Mouse (Mus musculus) embryo, embryonic 10 days (tissue): ENCODE measurements around the gene Fam151a.
"Not testable (repeated sequence)": the region's sequence is repeated elsewhere in the genome, so short reads cannot be mapped to it uniquely, and the experiment has no call there.

ENCODE experiments used
- DNase-seq: peaks from one replicate; pipeline ENCODE4 v3.0.0-alpha.2; 2015; ENCODE audit warnings: low spot score

The Fam151a gene

DNA sequence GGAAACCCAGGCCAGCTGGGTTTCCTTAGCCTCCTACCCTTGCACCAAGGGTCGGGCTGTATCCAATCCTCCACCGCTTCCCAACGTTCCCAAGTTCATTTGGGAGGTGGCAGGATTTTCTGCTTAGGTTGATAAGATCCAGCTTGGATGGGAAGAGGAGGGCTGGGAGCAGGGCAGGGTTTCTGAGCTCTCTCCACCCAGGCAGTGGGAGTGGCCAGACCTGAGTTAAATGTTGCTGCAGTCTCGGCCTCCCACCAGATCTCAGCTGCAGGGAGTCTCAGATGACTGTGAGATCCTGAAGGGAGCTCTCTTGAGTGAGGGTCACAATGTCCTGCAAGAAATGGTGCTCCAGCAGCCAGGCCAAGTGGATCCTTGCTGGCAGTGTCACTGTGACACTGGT lies at the start of gene Fam151a:
Gene Fam151a (plus strand): TSS at position 254 of the 400 bp plus-strand sequence.
- DNase-seq: no peak

DNA sequence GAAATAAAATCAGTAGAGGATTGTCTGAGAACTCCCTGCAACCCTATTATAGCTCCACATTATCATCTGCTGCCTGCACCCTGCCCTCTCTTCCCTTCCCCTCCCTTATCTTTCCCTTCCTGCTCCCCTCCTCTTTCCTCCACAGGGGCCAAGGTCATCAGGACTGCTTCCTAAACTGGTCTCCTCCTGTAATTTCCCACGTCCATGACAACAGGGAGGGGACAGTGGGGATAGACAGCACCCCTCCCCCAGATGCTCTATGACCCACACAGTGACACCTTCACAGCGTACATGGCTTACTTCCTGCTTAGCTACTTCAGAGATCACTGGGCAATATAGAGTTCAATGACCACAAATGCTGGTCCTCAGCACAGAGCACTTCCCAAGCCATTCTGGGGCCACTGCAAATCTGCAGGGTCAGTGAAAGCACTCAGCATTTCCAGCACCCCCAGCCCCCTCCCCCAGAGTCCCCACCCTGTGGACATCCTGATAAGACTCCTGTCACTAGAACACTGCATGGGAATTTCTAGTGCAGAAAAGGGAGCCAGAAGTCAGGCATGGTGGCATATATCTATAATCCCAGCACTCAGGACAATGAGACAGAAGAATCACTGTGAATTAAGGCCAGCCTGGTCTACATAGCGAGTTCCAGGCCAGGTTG lies 44.9 kb upstream of the Fam151a start:
- peak; percentile 8 for DNase-seq

DNA sequence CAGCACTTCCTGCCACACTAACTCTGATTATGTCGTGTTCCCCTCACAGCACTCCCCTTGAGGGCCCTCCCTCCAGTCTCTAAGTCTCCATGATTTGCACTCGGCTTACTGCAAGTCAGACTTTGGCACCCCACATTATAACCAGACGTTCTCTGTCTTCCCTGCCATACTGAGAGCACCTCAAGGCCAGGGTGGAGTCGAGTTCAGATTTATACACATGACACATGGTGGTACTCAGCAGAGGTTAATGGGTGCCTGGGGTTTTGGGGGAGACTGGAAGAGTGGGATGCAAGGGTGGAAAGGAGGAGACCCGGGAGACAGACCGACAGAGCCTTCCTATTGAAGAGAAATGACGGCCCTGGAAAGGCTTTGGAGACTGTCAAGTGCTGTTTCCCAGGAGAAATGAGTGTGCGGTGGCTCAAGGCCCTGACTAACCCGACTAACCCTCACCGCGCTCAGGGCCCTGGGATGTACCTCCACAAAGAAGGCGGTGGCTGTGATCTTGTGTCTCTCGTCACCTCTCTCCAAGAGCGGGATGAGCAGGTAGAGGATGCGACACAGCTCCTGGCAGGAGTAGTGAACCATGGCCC lies 39.8 kb upstream of the Fam151a start:
- no peak for DNase-seq

GRCm38 (mm10) chr4:106699989-106700388 lies 33.7 kb upstream of the Fam151a start:
- DNase-seq: peak; percentile 80

DNA sequence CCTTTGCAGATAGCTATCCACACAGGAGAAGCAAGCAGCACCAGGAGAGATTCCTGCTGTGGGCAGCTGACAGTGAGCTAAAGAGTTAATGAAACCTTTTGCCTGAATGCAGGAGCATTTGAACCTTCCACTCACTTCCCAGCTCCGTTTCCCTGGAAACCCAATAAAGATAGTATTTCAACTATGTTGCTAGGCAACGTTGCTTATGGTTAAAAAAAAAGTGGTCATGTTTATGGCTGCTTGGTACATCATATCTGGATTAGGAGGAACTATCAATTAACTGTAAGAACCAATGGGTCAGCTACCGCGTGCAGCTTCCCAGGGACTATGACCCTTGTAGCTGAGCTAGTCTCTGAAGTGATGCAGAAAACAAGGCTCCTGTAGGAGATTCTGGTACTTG lies 32.9 kb upstream of the Fam151a start:
- DNase-seq: no peak

DNA sequence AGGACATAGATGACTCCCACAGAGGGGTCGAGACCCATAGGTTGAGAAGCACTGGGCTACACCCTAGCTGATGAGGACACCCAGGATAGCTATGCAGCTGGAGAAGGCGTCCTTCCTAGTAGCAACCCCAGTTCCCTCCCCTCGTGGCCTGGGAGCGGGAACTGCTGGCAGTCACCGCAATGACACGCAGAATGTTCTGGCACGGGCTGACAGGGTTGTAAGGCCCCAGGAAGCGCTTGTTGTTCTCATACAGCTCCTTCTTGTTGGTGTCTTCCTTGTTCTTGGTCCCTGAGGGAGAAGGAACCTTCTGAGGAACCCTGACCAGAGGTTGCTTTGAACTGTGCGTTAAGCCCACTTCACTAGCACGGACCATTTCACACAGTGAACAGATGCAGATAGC lies 29.7 kb upstream of the Fam151a start:
- DNase-seq: no peak

GRCm38 (mm10) chr4:106704416-106704815 lies 29.3 kb upstream of the Fam151a start:
- DNase-seq: no peak

GRCm38 (mm10) chr4:106705096-106705665 lies 28.5 kb upstream of the Fam151a start:
- DNase-seq: no peak

DNA sequence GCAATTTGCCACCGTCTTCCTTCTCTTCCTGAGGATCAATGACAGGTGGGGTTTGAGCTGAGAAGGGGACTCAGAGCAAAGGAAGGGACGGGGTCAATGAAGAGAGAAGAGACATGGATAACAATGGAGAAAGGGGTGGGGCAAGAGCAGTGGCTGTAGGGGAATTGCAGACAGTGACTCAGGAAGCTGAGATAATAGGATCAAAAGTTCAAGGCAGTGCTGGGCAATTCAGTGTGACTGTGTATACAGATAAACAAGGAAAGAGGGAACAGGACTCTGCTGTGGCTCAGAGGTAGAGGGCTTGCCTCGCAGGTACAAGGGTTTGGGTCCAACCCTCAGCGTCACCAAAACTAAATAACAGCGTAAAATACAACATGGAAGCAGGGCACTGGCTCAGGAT lies 25.7 kb upstream of the Fam151a start:
- DNase-seq: no peak

GRCm38 (mm10) chr4:106708408-106708807 lies 25.3 kb upstream of the Fam151a start:
- peak; percentile 87 for DNase-seq

GRCm38 (mm10) chr4:106713622-106714021 lies 20.1 kb upstream of the Fam151a start:
- no peak for DNase-seq

GRCm38 (mm10) chr4:106720631-106721030 lies 13.1 kb upstream of the Fam151a start:
- DNase-seq: no peak

GRCm38 (mm10) chr4:106730814-106731213 lies 2.9 kb upstream of the Fam151a start, which contains the start of gene Mroh7:
Gene Mroh7, minus strand, starts transcription at chr4:106730925.
- DNase-seq: no peak

- DNase-seq: not testable (repeated sequence)
Observed at GRCm38 (mm10) chr4:106736884-106737283, 3.2 kb downstream of the Fam151a start.

GRCm38 (mm10) chr4:106737904-106738303 lies 4.2 kb downstream of the Fam151a start:
- no peak for DNase-seq

- no peak for DNase-seq
Observed at GRCm38 (mm10) chr4:106745862-106746261, 12.2 kb downstream of the Fam151a start.

GRCm38 (mm10) chr4:106747001-106747580 lies 13.4 kb downstream of the Fam151a start:
- DNase-seq: peak; percentile 20

DNA sequence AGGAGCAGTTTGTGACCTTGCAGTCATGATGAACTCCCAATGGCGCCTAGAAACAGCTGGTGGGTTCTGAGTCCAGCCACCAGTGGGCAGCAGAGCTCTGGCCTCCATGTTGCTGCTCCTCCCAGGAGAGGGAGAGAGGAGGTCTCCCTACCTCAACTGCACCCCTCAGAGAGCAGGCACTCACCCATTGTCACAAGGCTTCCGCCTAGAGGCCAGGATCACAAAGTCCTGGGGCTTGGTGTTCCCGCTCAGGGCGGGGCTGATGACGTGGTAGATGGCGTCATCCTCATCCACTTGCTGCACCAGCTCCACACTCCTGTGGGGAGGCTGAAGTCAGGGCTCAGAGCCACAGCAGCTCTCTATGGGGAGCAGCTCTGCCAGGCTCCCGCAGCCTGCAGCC lies 16.0 kb downstream of the Fam151a start:
- DNase-seq: peak; percentile 85

GRCm38 (mm10) chr4:106751726-106752125 lies 18.0 kb downstream of the Fam151a start:
- no peak for DNase-seq

- DNase-seq: no peak
Observed at GRCm38 (mm10) chr4:106764166-106764565, 30.5 kb downstream of the Fam151a start.

- no peak for DNase-seq
Observed at GRCm38 (mm10) chr4:106769306-106769705, 35.6 kb downstream of the Fam151a start.

DNA sequence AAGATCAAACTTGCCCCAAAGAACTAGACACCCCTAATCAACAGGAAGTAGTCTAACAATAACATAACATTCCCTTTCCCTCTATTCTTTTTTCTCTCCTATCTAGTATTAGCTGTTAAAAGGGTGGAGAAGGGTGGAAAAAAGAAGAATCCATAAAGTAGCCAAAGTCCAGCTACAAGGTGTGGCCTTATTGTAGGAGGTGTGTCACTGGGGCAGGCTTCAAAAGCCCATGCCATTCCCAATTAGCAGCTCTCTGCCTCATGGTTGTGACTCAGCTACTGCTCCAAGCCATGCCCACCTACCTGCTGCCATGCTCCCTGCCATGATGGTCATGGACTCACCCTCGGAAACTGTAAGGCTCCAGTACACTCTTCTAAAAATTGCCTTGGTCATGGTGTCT lies 38.9 kb downstream of the Fam151a start:
- DNase-seq: no peak

DNA sequence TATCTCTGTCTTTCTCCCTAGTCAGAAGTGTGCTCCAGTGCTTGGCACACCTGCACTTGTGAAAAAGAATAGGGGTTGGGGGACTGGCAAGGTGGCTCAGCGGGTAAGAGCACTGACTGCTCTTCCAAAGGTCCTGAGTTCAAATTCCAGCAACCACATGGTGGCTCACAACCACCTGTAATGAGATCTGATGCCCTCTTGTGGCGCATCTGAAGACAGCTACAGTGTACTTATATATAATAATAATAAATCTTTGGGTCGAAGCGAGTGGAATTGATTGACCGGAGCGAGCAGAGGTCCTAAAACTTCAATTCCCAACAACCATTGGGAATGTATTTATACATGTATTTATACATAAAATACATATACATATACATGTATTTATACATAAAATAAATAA lies 42.1 kb downstream of the Fam151a start:
- DNase-seq: not testable (repeated sequence)
